Mouse (Mus musculus) frontal cortex, postnatal 36 days (tissue): Measurements from ENCODE around the gene Ptpn7.
"Not testable (repeated sequence)": the region's sequence is repeated elsewhere in the genome, so short reads cannot be mapped to it uniquely, and the experiment has no call there.

Experiments
- DNase-seq, 2 experiments: peaks; one replicate each; pipeline ENCODE4 v3.0.0; 2022; ENCODE audit warnings: low spot score in 2 of 2

Gene Ptpn7

GRCm38 (mm10) chr1:135132473-135132872 lies at the start of gene Ptpn7:
Gene Ptpn7 (plus strand): TSS chr1:135132700.
- peak in 1 of 2 experiments; percentile 45 for DNase-seq

DNA sequence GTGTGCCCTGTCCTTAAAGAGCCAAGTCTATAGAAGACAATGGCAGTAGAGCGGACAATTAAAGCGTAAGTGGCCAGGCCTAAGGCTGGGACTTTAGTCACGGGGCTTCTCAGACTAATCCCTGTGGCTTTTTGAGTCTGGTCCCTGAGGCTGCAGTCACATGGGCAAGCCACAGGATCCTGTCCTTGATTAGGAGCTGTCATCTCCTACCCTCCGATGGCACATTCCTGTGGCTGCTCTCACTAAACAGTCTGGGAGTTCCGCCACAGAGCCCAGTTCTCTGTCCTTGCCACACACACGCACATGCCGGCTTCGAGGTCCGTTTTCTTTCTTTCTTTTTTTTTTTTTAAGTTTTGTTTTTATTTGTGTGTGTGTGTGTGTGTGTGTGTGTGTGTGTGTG lies 49.0 kb upstream of the Ptpn7 start:
- DNase-seq: no peak

- no peak for DNase-seq
These were observed 47.1 kb upstream of the Ptpn7 start for GRCm38 (mm10) chr1:135085296-135085871.

DNA sequence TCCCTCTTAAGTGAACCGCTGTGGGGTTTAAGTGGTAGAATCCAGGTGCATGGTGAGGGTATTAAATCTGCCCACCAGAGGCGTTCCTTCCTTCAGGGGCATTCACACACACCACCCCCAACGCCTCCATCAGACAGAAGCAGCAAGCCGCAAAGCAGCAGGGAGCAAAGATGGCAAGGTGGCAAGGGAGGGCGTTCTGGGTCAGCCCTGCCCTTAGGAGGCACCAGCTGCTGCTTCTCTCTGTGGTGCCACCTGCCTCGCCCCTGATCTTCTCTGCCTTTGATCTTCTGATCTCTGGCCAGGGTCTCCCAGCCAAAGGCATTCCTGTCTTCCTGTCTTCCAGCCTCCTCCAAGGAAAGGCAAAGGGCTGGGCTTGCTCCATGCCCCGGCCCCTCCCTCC lies 46.5 kb upstream of the Ptpn7 start:
- no peak for DNase-seq

- no peak for DNase-seq
These were observed 45.1 kb upstream of the Ptpn7 start for GRCm38 (mm10) chr1:135087414-135087813.

DNA sequence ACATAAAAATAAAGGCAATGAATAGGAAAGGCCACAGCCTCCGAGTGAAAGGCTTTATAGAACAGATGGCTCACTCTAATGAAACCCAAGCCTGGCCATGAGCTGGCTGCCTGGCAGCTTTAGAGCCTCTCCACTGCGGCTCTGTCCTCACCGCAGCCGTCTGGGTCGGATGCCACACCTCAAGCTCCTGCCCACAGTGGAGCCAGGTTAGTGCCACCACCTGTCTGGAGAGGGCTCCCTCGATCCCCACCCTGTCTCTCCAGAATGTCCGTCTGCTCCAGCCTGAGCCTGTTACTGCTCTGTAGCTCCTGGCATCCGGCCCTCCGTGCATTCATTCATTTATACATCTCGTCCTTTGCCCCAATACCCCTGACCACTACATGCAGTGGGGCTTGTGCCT lies 42.9 kb upstream of the Ptpn7 start:
- DNase-seq: no peak

GRCm38 (mm10) chr1:135090914-135091313 lies 41.6 kb upstream of the Ptpn7 start:
- no peak for DNase-seq

- DNase-seq: no peak
These were observed 37.8 kb upstream of the Ptpn7 start for GRCm38 (mm10) chr1:135094723-135095122.

- DNase-seq: no peak
These were observed 37.3 kb upstream of the Ptpn7 start for GRCm38 (mm10) chr1:135095189-135095588.

GRCm38 (mm10) chr1:135096312-135096711 lies 36.2 kb upstream of the Ptpn7 start:
- peak; percentile 44 to 45 for DNase-seq

DNA sequence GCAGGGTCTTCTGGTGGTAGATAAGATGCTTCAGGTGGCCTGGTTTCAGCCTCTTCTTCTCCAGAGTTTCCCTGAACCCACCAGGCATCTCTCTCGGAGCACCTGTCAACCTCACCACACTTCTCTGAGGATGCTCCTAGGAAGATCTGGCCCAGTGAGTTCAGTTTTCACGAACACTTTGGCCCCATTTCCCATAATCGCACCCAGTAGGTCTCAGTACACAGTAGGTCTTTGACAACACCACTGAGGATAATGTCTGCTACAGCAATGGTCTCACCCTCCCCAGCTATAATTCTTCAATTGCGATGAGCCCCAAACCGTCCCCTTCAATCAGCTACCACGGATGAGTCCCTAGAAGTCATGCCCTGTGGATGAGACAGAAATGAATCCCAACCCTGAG lies 35.1 kb upstream of the Ptpn7 start:
- DNase-seq: no peak

GRCm38 (mm10) chr1:135098441-135098840 lies 34.1 kb upstream of the Ptpn7 start:
- no peak for DNase-seq

DNA sequence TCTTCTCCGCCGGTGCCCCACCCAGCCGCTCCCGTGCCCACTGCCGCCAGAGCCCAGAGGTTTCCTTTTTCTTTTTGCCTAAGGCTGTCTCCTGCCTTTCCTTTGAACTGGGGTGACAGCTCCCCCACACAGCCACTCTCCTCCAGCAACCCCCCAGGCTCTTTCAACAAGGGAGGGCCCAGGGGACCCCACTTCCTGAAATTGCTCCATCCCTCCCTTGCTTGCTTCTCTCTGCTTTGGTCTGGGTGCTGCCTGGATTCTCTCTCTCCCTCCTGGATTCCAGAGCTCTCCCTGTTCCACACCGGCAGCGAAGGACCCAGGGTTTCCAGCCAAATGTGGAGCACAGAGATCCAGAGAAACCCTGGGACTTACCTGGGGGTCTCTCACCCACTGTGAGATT lies 32.1 kb upstream of the Ptpn7 start:
- no peak for DNase-seq

- no peak for DNase-seq
These were observed 27.4 kb upstream of the Ptpn7 start, which contains the start of gene Lgr6 for GRCm38 (mm10) chr1:135105124-135105523. Gene Lgr6 (minus strand): TSS chr1:135105276.

GRCm38 (mm10) chr1:135105951-135106350 lies 26.5 kb upstream of the Ptpn7 start:
- peak; percentile 49 to 56 for DNase-seq

DNA sequence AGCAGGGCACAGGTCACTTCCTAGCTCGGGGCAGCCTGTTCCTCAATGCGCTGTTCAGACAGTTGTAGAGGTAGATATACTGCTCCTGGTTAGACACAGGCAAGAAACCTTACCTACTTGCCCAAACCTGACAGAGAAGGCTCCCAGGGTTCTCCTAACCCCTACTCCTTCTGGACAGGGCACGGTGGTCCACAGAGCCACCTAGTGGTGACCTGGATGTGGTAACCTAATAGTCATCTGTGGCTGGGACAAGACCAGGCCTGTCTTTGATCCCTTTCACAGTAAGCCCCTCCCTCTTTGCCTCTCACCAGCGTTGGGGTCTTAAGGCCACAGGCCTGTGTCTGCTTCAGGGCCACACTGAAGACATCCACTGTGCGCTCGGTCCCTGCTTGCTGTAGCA lies 23.9 kb upstream of the Ptpn7 start:
- no peak for DNase-seq

DNA sequence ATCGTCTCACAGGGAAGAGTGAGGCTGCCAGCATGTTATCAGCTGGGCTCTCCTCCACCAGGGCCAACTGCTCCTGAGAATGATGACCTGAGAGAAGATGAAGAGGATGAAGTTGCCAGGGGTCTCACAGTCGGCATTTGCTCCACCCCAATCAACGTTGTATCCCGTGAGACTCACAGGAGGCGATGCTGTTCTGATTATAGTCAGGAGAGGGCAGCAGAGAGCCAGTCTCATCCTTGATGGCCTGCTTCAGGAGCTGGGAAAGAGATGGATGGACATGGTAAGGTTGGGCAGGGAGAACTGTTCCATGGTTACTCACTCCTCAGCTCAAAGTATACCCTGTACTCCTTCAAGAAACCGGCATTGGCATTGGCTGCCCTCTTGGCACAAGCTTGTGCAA lies 22.4 kb upstream of the Ptpn7 start:
- DNase-seq: peak; percentile 81 to 82

DNA sequence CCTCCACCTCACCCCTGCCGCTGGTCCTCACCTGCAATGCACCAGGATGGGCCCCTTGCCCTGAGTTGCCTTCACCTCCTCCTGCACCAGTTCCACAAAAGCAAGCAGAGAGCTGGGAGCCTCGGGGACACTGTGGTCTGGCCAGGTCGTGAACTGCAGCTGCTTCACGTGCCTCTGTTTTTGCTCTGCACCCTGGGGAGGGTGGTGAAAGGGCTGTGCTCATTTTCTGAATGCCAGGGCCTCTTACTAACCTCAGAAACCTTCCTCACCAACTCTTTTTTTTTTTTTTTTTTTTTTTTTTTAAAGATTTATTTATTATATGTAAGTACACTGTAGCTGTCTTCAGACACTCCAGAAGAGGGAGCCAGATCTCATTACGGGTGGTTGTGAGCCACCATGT lies 21.2 kb upstream of the Ptpn7 start:
- DNase-seq: not testable (repeated sequence)

DNA sequence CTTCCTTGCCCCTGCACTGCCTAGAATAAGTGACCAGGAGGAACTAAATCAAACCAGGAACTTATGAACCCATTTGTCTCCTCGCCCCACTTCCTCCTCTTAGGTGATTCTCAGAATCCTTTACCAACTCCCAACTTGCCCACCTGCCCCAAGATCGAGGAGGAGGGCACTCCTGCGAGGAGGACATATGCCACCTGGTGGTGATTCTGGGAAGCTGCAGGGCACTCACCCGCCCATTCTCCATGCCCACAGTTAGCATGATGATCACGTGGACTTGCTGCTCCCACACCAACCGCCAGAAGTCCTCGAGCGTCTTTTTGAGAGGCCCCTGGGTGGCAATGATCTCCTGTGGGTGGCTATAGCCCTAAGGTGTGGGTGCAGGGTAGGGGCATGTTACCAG lies 19.8 kb upstream of the Ptpn7 start:
- DNase-seq: no peak

DNA sequence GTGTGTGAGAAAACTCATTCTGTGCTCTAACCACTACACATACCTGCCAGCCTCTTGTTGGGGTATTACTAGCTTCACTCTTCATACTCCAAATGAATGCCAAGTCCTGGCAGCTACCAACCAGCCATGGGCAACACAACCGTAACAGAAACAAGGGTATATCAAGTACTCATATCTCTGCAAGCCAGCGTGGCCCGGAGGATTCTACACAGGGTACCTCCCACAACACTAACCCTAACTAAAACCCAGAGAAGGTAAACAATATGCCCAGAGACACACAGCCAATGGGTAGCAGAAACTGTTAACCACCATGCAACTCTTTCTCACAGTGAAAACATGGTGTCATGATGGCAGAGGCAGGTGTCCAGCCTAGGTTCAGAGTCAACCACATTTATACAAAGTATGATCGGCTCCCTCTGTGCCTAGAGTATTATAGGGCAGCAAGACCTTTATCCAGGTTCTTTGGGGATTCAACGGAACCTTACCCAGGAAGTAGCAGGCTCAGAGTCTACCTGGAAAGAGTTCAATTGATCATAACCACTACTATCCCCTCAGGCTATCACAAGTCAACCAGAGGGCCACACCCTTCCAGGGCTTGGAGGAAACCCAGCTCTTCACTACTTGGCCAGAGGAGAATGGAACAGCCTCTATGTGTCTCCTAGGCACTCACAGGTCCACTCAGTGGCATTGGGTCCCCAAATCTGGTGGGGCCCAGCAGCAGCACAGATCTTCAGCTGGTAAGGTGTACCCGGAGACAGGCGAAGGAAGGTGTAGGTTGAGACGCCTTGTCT lies 7.7 kb upstream of the Ptpn7 start:
- DNase-seq: no peak

GRCm38 (mm10) chr1:135125990-135126389 lies 6.5 kb upstream of the Ptpn7 start:
- no peak for DNase-seq

DNA sequence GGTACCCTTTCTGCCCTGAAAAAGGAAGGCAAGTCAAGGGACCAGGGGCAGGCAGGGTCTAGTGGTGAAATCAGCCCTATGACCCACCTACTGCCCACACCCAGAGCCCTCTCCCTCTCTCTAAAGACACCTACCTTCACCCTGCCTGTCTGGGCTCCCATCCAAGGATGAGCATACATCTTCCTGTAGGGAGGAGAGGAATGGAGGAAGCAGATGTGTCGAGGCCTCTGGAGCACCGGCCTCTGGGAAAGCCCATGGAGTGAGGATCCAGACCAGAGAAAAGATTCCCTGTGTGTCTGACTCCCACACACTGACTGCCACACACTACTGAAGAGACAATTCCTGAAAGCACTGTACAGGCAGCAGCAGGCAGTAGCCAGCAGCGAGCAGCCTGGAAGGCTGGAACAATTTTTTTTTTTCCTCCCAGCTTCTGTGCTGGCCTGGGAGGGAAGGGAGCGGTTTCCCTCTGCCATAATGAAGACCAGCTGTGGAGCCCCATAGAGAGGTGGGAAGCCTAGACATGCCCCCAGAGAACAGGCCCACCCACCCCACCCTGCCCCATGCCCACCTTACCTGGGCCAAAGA lies 6.0 kb upstream of the Ptpn7 start:
- peak in 1 of 2 experiments; percentile 41 for DNase-seq

GRCm38 (mm10) chr1:135128011-135128441 lies 4.5 kb upstream of the Ptpn7 start:
- DNase-seq: no peak
